Mouse (Mus musculus) large intestine, adult 2 months (tissue): Measurements from ENCODE around the gene Prlh. TPM values are rescaled to one million over a fixed set of nuclear protein-coding genes. Genes with fewer than 3 reads are reported as not detected.

Source experiments
- DNase-seq: peaks from one replicate; pipeline ENCODE4 v3.0.0-alpha.2; 2012; ENCODE audit warnings: low read depth, low spot score
- WGBS: fragments of 180-500 bp; shearing (Covaris S2); methylation state at CpG from one replicate; pipeline ENCODE4 v1.1.7; 2018; 5-methylcytosine and 5-hydroxymethylcytosine counted together
- polyA plus RNA-seq: library from polyadenylated mRNA; depleted of rRNA; stranded (reverse); fragments of >200 nt; gene quantifications from 2 replicates; pipeline ENCODE4 v1.2.3, GENCODE M21; 2012; rRNA removed

Gene Prlh
- polyA plus RNA-seq, 1 experiment, result not detected

DNA sequence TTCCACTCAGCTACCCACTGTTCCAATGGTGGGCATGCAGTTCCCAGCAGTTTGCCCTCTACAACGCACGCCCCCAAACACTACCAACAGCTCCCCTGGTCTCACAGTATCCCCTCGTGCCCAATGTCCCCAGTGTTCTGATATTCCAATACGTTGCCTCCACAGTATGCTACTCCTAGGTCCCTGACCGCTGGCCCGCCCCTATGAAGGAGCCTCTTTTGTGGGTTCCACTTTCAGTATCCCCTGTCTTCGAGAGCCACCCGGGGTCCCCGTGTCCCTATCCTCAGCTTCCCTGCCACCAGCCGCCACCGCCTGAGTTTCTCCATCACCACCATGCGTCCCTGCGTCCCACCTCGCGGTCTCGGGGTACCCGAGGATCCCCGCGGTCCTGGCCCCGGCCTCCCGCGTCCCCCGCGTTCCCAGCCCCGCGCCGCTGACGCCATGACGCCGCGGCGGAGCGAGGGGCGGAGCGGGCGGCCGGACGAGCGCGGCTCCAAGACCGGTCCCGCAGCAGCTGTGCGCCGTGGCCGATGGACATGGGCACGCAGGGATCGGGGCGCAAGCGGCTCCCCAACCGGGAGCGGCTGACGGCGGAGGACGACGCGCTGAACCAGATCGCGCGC is 45.5 kb downstream of the Prlh start, which contains the start of gene Lrrfip1:
Gene Lrrfip1, plus strand, starts transcription at position 470 of the 623 bp plus-strand sequence.
- WGBS, result 3% methylated on average over 59 of the region's 59 CpGs
- DNase-seq, result no peak

DNA sequence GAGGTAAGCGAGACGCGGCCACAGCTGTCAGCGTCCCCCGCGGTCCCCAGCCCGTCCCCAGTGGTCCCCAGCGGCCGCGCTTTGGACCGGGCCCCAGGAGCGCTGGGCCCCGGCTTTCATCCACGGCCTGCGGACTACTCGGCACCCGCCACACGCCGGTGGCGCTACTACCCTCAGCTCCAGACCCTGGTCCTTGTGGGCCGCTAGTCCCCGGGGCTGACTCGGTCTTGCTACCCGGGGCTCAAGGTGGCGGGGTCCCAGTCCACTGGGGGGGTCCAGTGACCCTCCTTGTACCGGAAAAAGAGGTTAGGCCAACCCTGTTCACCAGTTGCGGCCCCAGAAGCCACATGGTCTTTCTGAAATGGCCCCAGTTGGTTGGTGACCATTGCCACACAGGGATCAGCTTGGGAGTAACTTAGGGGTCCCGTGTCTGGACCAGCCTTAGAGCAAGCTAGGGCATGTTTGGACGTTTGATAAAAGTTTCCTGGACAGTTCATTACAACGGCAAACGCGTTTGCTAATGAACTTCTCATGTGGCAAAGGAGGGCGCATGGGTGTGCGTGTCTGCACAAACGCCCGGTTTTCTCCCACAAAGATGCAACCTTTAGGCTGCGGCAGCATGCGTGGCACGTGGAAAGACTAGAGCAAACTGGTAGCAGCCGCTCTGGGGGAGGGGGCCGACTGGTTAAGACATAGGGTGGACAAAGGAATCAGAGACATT is 46.1 kb downstream of the Prlh start:
- DNase-seq, result no peak
- WGBS, result under 1% methylated on average over 41 of the region's 41 CpGs

DNA sequence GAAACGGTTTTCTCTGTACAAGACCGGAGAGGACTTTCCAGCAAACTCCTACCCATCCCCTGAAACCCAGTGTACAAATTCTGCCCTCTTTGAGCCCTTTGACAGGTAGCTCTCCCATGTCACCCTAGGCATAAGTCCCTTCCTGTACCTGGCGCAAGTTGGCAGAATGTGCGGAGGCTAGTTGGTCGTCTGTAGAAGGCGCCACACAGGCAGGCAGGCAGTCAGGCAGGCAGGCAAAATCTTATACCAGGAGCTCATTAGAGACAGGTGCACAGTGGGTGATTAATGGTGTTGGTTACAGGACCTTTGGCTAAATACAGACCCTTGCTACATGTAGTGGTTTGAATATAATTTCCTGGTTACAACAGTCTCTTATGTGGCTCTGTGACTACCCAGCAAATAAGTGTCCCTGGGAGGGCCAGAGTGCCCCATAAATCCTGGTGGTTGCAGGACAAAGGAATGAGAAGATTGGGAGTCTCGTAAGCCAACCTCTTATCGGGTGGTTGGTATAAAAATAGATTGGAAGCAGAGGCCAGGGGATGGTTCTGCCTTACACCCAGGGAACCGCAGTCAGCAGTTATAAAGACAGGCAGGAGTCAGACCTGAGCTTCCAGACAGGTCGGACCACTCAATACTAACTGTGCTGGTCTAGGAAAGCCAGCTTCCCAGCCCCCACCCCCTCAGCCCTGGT is 47.1 kb downstream of the Prlh start:
- WGBS, result 55% methylated on average over 10 of the region's 10 CpGs

GRCm38 (mm10) chr1:91001101-91001500 is 48.2 kb downstream of the Prlh start:
- no peak for DNase-seq
- WGBS, result 89% methylated on average over 3 of the region's 3 CpGs

More for the DNA sequence above, 47.1 kb downstream of the Prlh start:
- DNase-seq, result no peak

- no peak for DNase-seq
Measured at GRCm38 (mm10) chr1:91001871-91002539, 49.1 kb downstream of the Prlh start.

GRCm38 (mm10) chr1:91002641-91003040 is 49.7 kb downstream of the Prlh start:
- WGBS, result 77% methylated on average over 3 of the region's 3 CpGs
- DNase-seq, result no peak

More at GRCm38 (mm10) chr1:91001871-91002539, 49.1 kb downstream of the Prlh start:
- WGBS, result 81% methylated on average over 3 of the region's 3 CpGs

Other genes starting within 250 kb of the Prlh start
- gene Col6a3, start 109.1 kb upstream of the Prlh start, polyA plus RNA-seq, result 18.2 and 26.4 TPM in 2 replicates
- gene Mlph, start 38.0 kb upstream of the Prlh start, polyA plus RNA-seq, result 16.3 and 18.8 TPM in 2 replicates
- gene Rab17, start 16.6 kb downstream of the Prlh start, polyA plus RNA-seq, result 42.0 and 47.8 TPM in 2 replicates
- gene Lrrfip1, start 45.6 kb downstream of the Prlh start, polyA plus RNA-seq, result 10.6 and 16.7 TPM in 2 replicates
- gene Rbm44, start 192.0 kb downstream of the Prlh start, polyA plus RNA-seq, result not detected in 2 replicates
- gene Ramp1, start 226.7 kb downstream of the Prlh start, polyA plus RNA-seq, result 14.9 and 17.6 TPM in 2 replicates